Mouse (Mus musculus) left cerebral cortex, postnatal 25 days (tissue): ENCODE data around the gene Rtp2. TPM values are rescaled to one million over a fixed set of nuclear protein-coding genes. Genes with fewer than 3 reads are reported as not detected.
"Not testable (repeated sequence)": the region's sequence is repeated elsewhere in the genome, so short reads cannot be mapped to it uniquely, and the experiment has no call there.

Experiments used
- DNase-seq, 2 experiments: peaks; one replicate each; pipeline ENCODE4 v3.0.0; 2022; ENCODE audit warnings: low spot score in 2 of 2, mixed read lengths in 1 of 2
- intact Hi-C: fragments of 180-260 bp; cut with DNase I; formaldehyde crosslinking; loops from one replicate; pipeline ENCODE4 v1.15.1; 2025
- total RNA-seq, 2 experiments: library from RNA; stranded (reverse); gene quantifications; 2 replicates each; pipeline ENCODE4 v1.2.3; 2021

Rtp2 gene
- total RNA-seq, 2 experiments from 2014 or later = not detected

GRCm38 (mm10) chr16:23953189-23953958, 21.2 kb upstream of the Rtp2 start:
- intact Hi-C loops = loop anchor here (1.0 to 5.0 kb wide), 3 partner anchors 54 to 801 kb away; no protein-coding TSS in a partner anchor
- peak; percentile 63 to 68 for DNase-seq

- DNase-seq = no peak
- intact Hi-C loops = loop anchor here (5.0 kb wide), 1 partner anchor 800 kb away; no protein-coding TSS in a partner anchor
Observed at GRCm38 (mm10) chr16:23952101-23952727, 20.0 kb upstream of the Rtp2 start.

GRCm38 (mm10) chr16:23947654-23948053, 15.5 kb upstream of the Rtp2 start:
- intact Hi-C loops = loop anchor here (1.0 kb wide), 1 partner anchor 494 kb away; no protein-coding TSS in a partner anchor
- DNase-seq = no peak

- intact Hi-C loops = no loop called here
Observed at GRCm38 (mm10) chr16:23944801-23945200, 12.6 kb upstream of the Rtp2 start.

GRCm38 (mm10) chr16:23934397-23934796, 2.2 kb upstream of the Rtp2 start:
- intact Hi-C loops = no loop called here
- DNase-seq = no peak

More at GRCm38 (mm10) chr16:23944801-23945200, 12.6 kb upstream of the Rtp2 start:
- no peak for DNase-seq

GRCm38 (mm10) chr16:23931275-23931674, 919 bp downstream of the Rtp2 start:
- intact Hi-C loops = no loop called here

GRCm38 (mm10) chr16:23930426-23931073, 1.6 kb downstream of the Rtp2 start:
- no peak for DNase-seq
- intact Hi-C loops = no loop called here

More at GRCm38 (mm10) chr16:23931275-23931674, 919 bp downstream of the Rtp2 start:
- no peak for DNase-seq

GRCm38 (mm10) chr16:23927301-23928114, 4.7 kb downstream of the Rtp2 start:
- no peak for DNase-seq
- intact Hi-C loops = no loop called here

GRCm38 (mm10) chr16:23922906-23923305, 9.3 kb downstream of the Rtp2 start:
- intact Hi-C loops = no loop called here

GRCm38 (mm10) chr16:23921697-23922096, 10.5 kb downstream of the Rtp2 start:
- intact Hi-C loops = no loop called here
- DNase-seq = no peak

More at GRCm38 (mm10) chr16:23922906-23923305, 9.3 kb downstream of the Rtp2 start:
- no peak for DNase-seq

GRCm38 (mm10) chr16:23919418-23919817, 12.8 kb downstream of the Rtp2 start:
- no peak for DNase-seq
- intact Hi-C loops = loop anchor here (10.0 kb wide), 1 partner anchor 755 kb away; no protein-coding TSS in a partner anchor

GRCm38 (mm10) chr16:23913401-23913800, 18.8 kb downstream of the Rtp2 start:
- intact Hi-C loops = loop anchor here (10.0 kb wide), 1 partner anchor 749 kb away; no protein-coding TSS in a partner anchor

GRCm38 (mm10) chr16:23912741-23913140, 19.5 kb downstream of the Rtp2 start:
- intact Hi-C loops = loop anchor here (10.0 kb wide), 1 partner anchor 748 kb away; no protein-coding TSS in a partner anchor
- DNase-seq = no peak

More at GRCm38 (mm10) chr16:23913401-23913800, 18.8 kb downstream of the Rtp2 start:
- no peak for DNase-seq

GRCm38 (mm10) chr16:23909015-23909354, 23.2 kb downstream of the Rtp2 start:
- DNase-seq, intact Hi-C loops: not testable (repeated sequence)

- DNase-seq, intact Hi-C loops: not testable (repeated sequence)
Observed at GRCm38 (mm10) chr16:23908076-23909014, 23.8 kb downstream of the Rtp2 start.

- intact Hi-C loops, DNase-seq: not testable (repeated sequence)
Observed at GRCm38 (mm10) chr16:23906586-23906985, 25.6 kb downstream of the Rtp2 start.

GRCm38 (mm10) chr16:23901411-23901810, 30.8 kb downstream of the Rtp2 start:
- intact Hi-C loops = no loop called here
- DNase-seq = no peak

- peak in 1 of 2 experiments; percentile 70 for DNase-seq
- intact Hi-C loops = no loop called here
Observed at GRCm38 (mm10) chr16:23900061-23900460, 32.1 kb downstream of the Rtp2 start.
